Mouse (Mus musculus): ENCODE measurements around the gene Pknox2.

The Pknox2 gene

DNA sequence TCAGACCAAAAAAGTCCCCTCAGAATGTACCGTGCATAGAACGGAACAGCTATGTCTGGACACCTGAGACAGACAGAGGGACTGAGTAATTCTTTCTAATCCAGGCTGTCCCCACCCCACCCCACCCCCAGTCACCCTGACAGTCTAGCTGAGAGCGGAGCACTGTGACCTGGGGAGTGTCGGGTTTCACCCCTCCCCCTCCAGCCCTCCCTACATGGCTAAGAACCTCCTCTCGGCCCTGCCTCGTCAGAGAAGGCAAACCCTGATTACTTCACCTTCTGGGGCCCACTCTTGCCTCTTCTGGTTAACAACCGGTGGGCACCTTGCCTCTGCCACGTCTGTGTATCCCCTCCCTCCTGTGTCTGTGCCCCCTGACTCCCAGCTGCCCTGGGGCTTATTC, 7.7 kb downstream of the Pknox2 start:
- no peak for DNase-seq

- no peak for DNase-seq
Observed at GRCm38 (mm10) chr9:37138883-37139282, 8.3 kb downstream of the Pknox2 start.

- DNase-seq = no peak
Observed at GRCm38 (mm10) chr9:37136340-37136739, 10.9 kb downstream of the Pknox2 start.

DNA sequence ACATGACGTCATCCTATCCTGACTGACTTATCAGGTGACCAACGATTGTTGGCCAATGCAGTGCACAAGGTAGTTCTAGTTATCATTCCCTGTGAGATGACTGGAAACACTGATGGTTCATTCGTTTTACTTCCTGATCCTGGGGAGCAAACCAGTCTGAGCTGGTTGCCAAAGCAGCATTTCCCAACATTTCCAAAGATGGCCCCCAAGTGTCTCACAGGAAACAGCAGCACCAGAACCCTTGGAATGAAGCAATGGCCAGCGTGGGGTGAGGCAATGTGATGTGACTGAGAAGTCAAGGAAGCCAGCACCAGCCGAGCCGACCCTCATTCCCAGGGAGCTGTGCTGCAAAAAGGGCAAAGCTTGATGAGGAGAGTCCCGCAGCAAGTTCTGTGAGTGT, 13.7 kb downstream of the Pknox2 start:
- DNase-seq = no peak

- DNase-seq = no peak
Observed at GRCm38 (mm10) chr9:37129046-37129445, 18.2 kb downstream of the Pknox2 start.

DNA sequence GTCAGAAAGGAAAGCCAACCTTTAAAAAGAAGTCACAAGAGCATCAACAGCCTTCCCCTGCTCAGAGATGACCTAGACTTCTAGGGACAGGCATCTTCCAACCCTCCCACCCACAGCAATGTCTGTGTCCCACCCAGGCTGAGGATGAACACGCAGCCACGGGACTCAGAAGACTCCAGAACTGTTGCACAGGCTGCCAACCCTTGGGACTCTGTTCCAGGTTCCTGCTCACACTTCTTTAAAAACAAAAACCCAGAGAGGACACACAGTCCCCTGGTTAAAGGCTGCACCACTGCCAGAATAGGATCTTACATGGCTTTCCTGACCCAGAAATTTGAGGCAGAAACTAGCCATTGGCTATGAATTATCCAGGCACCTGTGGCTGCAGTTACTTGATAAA, 21.0 kb downstream of the Pknox2 start:
- DNase-seq = no peak

GRCm38 (mm10) chr9:37124696-37125480, 22.3 kb downstream of the Pknox2 start:
- DNase-seq = no peak

DNA sequence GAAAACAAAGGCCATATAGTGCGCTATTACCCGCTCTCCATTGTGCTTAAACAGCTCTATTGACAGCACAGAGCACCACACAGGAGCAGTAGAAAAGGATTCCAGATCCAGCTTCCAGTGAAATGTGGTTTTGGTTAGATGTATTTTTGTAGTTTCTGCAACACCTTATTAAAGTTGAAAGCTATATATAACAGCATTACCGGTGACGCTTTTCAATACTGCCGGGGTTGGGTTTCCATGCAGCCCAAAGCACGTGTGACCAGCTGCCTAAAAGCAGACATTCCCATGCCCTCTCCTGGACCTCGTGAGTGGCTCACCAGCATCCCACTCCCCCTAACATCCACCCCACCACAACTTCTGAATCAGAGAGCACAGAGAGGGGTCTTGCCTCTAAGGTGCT, 23.8 kb downstream of the Pknox2 start:
- DNase-seq = no peak

- DNase-seq = no peak
Observed at GRCm38 (mm10) chr9:37122971-37123370, 24.2 kb downstream of the Pknox2 start.

DNA sequence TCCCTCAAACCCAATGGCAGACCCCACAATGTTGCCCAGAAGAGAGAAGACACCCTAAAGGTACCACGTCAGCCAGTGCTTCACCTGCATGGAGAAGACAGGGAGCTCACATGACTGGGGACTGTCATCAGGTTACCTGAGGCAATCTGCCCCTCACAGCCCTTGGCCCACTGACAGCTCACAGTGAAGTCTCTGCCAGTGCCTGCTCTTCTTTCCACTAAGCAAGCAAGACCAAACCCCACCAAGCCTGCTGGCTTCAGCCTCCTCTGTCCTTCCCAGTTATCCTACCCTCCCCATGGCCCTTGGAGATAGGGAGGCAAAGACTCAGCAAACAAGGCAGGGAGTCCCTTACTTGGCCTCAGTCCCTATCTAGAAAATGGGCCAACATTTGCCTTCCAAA, 24.8 kb downstream of the Pknox2 start:
- DNase-seq = no peak

- no peak for DNase-seq
Observed at GRCm38 (mm10) chr9:37121761-37122331, 25.4 kb downstream of the Pknox2 start.

DNA sequence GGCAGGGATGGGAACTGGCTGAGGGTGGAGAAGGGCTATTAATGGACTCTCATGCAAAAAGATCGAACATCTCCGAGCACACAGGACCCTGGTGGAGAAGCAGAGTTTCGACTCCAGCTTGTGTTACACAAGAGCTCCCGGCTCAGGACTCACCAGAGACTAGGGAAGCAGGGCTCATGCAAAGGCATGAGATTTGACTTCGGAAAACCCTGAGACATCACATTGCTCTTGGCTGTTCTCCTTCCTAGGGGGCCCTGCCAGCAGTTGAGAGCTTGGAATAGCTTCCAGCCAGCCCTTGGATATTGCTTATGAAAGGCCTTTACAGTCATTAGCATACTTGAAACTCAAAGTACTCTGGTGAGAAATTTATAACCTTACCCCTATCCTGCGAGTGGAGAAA, 26.4 kb downstream of the Pknox2 start:
- DNase-seq = no peak

GRCm38 (mm10) chr9:37117529-37117928, 29.7 kb downstream of the Pknox2 start:
- DNase-seq = no peak

- DNase-seq = no peak
Observed at GRCm38 (mm10) chr9:37116632-37117413, 30.4 kb downstream of the Pknox2 start.

DNA sequence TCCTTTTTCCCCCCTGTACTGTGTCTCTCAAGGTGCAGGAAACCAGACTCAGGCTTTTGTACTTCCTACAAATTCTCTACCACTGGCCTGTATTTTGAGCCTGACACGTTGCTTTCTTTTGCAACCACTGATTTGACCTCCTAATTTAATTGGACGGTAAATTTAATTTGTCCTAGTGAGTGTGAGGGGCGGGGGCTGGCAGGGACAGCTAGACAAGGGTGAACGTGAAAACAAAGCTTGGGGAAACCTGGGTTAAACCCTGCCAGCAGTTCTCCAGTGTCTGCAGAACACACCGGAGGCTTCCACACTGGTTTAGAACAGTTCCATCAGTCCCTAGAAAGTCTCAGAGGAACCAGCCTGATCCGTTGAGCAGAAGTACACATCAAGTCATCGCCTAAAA, 31.4 kb downstream of the Pknox2 start:
- DNase-seq = no peak

DNA sequence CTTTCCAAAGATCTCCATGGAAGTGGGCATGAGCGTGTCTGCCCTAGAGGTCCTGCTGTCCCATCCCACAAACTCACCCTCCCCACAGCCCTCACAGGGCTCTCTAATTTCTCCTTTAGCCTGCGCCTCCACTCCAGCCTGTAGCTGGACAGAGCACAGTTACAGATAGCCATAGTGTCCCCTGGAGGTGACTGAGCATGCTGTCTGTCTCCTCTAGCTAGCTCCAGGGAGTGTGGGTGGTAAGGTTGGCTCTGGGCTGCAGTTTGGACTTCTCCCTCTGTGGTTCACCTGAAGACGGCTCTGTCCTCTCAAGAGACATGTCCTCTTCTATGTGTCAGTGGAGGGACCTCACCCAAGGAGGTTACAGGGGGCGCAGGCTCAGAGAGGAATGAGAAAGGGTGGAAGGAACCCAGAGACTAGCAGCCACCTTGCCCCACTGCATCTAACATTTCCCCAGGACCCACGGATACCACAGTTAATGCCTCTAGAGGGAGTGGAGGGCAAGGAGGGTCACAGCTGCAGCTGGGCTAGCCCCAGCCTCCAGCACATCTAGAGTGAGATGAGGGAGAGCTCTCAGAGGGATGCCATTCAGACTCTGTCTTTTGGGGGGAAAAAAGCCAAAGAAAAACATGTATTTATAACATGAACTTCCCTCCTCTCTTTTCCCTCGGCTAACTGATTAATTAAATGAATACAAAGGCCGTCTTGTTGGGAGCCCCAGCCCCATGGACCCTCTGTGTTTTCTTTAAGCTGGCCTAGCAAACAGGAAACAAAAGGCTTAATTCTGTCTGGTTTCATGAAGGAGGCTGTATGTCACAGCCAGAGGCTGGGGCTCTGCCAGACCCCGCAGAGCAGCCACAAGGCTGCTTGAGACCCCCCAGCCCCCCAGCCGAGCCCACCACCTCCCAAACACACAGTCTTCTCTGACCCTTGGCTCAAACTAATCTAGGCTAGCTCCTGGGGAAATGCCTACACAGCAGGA, 32.6 kb downstream of the Pknox2 start:
- DNase-seq = no peak

DNA sequence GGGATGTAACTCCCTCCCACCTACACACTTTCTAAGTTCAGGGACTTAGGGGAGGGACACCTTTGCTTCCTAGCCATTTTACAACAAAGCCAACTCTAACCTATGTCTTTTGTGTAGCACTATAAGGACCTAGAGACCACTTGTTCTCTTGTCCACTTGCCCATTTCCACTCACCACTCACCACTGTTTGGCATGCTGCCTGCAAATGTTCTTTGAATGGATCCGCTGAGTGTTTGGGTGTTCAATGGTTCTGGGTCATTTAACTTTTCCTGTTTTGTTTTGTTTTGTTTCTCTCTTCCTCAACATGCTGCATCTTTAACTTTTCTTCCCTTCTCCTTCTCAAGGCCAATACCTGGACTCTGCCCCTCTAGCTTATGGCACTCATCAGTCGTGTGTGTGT, 39.7 kb downstream of the Pknox2 start:
- no peak for DNase-seq

DNA sequence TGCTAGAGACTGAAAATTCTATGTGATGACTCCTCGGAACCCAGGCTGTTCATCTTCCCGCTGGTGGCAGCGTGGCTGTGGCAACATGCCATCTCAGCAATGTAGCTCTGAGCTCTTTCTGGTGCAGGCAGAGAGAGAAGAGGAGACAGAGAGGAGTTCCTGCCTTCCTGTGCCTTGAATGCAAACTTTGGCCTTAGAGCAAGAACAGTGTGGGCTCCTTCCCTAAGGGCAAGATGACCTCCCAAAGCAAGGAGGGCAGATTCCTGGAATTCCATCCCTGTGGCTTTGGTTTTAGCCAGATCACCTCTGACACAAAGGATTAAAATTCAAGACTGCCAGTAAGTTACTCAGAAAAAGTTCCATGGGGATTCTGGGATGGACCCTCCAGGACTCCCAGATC, 40.4 kb downstream of the Pknox2 start:
- no peak for DNase-seq

- no peak for DNase-seq
Observed at GRCm38 (mm10) chr9:37104249-37104648, 43.0 kb downstream of the Pknox2 start.

DNA sequence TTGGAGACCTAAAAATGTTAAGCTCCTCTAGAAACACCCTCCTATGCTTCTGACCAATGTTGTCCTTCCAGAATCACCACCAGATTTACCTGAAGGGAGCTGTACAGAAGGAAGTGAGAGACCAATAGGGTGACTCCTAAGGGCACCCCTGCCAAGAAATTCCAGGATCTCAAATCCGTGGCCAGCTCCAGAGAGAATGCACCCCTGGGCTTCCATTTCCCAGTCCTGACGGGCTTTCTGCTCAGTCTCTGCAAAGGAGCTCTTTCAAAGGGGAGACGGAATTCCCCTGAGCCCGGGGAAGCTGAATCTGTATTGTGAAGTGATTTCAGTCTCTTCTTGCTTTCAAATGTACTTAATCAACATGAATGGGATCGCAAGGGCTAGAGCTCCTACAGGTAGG, 43.4 kb downstream of the Pknox2 start:
- no peak for DNase-seq

GRCm38 (mm10) chr9:37101059-37101940, 45.9 kb downstream of the Pknox2 start:
- DNase-seq = no peak

DNA sequence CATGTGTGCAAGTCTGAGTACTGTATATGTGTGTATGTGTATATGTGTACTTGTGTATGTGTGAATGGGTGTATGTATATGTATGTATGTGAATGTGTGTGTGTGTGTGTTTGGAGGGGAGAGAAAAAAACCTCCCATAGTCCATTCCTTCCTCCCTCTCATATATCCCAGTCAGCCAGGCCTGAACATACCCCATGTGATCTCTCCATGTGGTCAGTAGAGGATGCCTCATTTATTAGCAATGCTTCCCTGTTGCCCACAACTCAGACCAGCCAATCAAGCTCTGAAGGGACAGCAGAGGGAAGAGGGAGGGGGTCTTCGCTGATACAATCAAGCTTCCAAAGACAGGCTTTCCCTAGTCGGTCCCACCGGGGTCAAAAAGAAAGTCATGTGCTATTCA, 47.6 kb downstream of the Pknox2 start:
- no peak for DNase-seq
